Mouse (Mus musculus): Measurements from ENCODE around the gene Rpsa. TPM values are rescaled to one million over a fixed set of nuclear protein-coding genes. Genes with fewer than 3 reads are reported as not detected.

The Rpsa gene
- 2,919 TPM for total RNA-seq (2023)

DNA sequence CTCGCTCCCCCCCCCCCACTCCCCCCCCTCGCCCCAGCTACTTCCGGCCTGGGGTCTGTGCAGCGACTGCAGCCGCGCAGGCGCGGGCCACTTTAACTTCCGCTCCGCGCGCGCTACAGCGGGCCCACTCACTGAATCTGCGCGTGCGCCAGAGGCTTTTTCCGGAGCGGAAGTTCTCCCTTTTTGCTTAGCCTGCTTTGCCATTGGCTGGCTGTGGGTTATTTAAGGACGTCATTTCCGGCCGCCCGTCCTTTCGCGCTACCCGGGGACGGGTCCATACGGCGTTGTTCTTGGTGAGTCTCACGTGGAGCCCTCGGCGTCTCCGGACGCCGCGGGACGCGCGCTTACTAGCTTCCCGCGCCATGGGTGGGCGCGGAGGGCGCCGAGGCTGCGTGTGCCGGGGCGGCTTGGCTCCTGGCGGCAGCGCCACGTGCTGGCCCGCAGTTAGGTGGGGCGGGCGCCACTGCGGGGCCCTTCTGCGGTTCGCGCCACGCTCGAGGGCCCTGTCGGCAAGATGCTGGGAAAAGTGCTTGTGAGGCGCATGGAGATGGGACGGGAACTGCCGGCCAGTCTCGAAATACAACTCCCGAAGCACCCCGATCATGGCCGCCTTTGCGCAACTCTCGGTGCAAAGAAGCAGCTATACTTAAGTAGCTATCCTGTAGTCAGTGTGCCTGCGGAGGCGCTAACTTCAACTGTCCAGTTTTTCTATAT lies at the start of gene Rpsa:
TSS of gene Rpsa (plus strand) at position 152 of the 714 bp plus-strand sequence.

DNA sequence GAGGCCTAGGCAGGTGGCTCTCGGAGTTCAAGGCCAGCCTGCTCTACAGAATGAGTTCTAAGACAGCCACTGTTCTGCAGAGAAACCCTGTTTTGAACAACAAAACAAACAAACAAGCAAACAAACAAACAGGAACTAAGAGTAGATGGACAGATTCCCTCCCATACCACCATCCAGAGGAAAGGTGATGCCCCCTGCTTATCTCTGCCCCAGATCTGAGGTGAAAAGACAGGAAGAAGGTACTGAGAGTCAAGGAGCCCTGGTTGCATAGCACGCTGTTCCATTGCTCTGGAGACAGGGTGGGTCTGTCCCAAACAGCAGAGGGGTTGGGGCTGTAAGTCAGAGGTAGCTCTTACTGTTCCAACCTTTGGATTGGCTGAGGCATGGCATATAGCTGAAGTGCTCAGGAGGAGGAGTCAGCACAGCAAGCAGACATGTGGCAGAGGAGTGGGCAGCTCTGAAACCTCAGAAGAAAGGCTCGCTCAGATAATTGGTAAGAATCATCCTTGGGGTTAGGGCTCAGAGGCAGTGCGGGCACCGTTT lies 35.7 kb upstream of the Rpsa start, which contains the start of gene Ccr8:
TSS of gene Ccr8 (plus strand) at position 419 of the 543 bp plus-strand sequence.

DNA sequence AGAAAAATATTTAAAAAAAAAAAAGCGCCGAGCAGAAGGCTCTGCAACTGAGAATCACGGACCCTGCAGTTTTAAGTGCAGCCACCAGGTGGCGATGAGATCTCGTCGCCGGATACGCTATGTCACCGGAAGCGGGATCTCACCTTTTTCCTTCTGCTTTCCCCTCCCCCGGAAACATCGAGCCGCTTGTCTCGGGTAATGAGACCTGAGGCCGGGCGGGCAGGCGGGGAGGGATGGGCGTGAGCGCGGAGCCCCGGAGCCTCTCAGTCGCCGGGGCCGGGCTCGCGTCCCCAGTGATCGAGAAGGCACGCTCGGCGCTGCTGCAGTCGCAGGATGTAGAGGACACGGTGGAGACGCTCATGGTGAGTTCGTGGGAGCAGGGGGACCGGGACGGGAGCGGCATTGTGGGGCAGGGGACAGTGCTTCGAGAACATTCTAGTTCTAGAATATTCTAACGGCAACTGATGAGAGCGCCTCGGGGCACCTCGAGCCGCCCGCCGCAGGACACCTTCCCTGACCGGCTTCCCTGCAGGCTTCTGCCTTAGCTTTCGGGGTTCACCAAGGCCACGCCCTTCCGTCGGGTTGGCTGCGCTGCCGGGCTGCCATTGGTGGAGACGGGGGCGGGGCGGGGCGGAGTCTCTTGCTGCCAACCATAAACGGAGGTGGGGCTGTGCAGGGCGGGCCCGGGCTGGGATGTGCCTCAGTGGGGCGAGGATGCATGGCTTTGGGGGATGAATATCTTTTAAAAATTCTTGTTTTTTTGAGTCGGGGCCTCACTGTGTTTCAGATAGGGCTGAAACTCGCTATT lies 17.1 kb upstream of the Rpsa start, which contains the start of gene Slc25a38:
TSS of gene Slc25a38 (plus strand) at position 164 of the 808 bp plus-strand sequence.

DNA sequence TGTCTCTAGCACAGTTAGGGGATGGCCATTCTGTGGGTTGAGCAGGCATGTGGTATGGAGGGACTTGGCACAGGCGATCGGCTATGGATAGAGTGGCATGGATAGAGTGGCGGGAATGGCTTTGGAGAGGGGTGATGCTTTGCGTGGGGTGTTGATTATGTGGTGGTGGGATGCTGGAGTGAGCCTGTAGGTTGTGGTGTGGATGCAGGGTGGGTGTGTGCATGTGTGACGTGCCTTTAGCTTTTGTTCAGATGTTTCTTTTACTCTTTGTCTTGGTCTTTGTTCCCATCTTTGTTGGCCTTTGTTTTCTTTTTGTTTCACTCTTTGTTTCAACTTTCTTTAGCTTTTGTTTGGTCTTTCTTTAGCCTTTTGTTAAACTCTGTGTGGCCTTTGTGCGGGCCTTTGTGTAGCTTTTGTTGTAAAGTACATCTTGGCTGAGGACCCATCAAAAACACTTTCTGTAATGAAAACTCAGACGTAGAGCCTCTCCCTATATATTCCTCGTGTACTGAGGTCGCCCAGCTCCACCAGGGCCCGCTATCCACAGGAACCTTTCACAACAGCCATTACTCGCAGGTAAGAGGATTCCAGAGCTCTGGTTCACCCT lies 21.8 kb downstream of the Rpsa start, which contains the start of gene Mobp:
TSS of gene Mobp (plus strand) at position 486 of the 607 bp plus-strand sequence.

Other genes starting within 250 kb of the Rpsa start
- 68.6 TPM for gene Wdr48, start 232.8 kb upstream of the Rpsa start, total RNA-seq (2023)
- gene Gorasp1, start 190.1 kb upstream of the Rpsa start, total RNA-seq (2023) = 2.7 TPM
- gene Ttc21a, start 190.1 kb upstream of the Rpsa start, total RNA-seq (2023) = not detected
- 271 TPM for gene Csrnp1, start 143.0 kb upstream of the Rpsa start, total RNA-seq (2023)
- gene Xirp1, start 104.1 kb upstream of the Rpsa start, total RNA-seq (2023) = not detected
- 0.67 TPM for gene Cx3cr1, start 57.8 kb upstream of the Rpsa start, total RNA-seq (2023)
- 8.9 TPM for gene Ccr8, start 35.6 kb upstream of the Rpsa start, total RNA-seq (2023)
- 45.4 TPM for gene Slc25a38, start 17.3 kb upstream of the Rpsa start, total RNA-seq (2023)
- gene Mobp, start 22.0 kb downstream of the Rpsa start, total RNA-seq (2023) = not detected
- gene Myrip, start 173.8 kb downstream of the Rpsa start, total RNA-seq (2023) = not detected

Measured in CD4-positive naive resting alpha-beta T cell, adult 76 days (primary cell).